Mouse (Mus musculus) megakaryocyte-erythroid progenitor cell, adult 5-6 weeks (primary cell): ENCODE results near the gene Hdhd3. TPM values are rescaled to one million over a fixed set of nuclear protein-coding genes. Genes with fewer than 3 reads are reported as not detected.
A peak's percentile ranks its signal among the peaks of the same experiment; 100 is the strongest.

ENCODE experiments used
- ATAC-seq: replicated peaks from 2 replicates; pipeline ENCODE4 v1.8.0; 2016; ENCODE audit warnings: mild to moderate bottlenecking, inconsistent platforms; ENCODE audit not compliant: severe bottlenecking, poor library complexity, low FRiP score, low TSS enrichment
- total RNA-seq, 2 experiments: library from RNA; stranded (forward) in 1 of 2; stranded (reverse) in 1 of 2; fragments of 200-1000, 215-1000 nt in 1 of 2; fragments of >200 nt in 1 of 2; fragmentation: Nextera tagmentation in 1 of 2; gene quantifications; 2 replicates each; pipeline ENCODE4 v1.2.3; 2014 to 2017

The Hdhd3 gene
- total RNA-seq (2014; fragmentation: Nextera tagmentation): 2.0 and 4.8 TPM in 2 replicates
- 2.8 and 3.9 TPM in 2 replicates for total RNA-seq (2017)

- ATAC-seq: no peak
These were observed at the start of gene Hdhd3 for GRCm38 (mm10) chr4:62503374-62503970. Gene Hdhd3, minus strand, starts transcription at chr4:62503467.

- no peak for ATAC-seq
These were observed 48.7 kb upstream of the Hdhd3 start for GRCm38 (mm10) chr4:62551966-62552365.

GRCm38 (mm10) chr4:62544801-62545200 is 41.5 kb upstream of the Hdhd3 start:
- ATAC-seq: no peak

GRCm38 (mm10) chr4:62543782-62544181 is 40.5 kb upstream of the Hdhd3 start:
- no peak for ATAC-seq

GRCm38 (mm10) chr4:62541802-62542201 is 38.5 kb upstream of the Hdhd3 start:
- ATAC-seq: no peak

- ATAC-seq: no peak
These were observed 30.5 kb upstream of the Hdhd3 start for GRCm38 (mm10) chr4:62533729-62534128.

GRCm38 (mm10) chr4:62527655-62528054 is 24.4 kb upstream of the Hdhd3 start:
- peak; percentile 39 for ATAC-seq

GRCm38 (mm10) chr4:62526256-62526655 is 23.0 kb upstream of the Hdhd3 start:
- ATAC-seq: no peak

- no peak for ATAC-seq
These were observed 22.2 kb upstream of the Hdhd3 start for GRCm38 (mm10) chr4:62525489-62525811.

GRCm38 (mm10) chr4:62524651-62525488 is 21.6 kb upstream of the Hdhd3 start, which contains the start of the genes Pole3 and 4933430I17Rik:
Gene Pole3, minus strand, starts transcription at chr4:62525068.
Gene 4933430I17Rik, plus strand, starts transcription at chr4:62525369.
- peak; percentile 86 for ATAC-seq

- ATAC-seq: no peak
These were observed 17.7 kb upstream of the Hdhd3 start for GRCm38 (mm10) chr4:62520892-62521400.

GRCm38 (mm10) chr4:62519849-62520233 is 16.6 kb upstream of the Hdhd3 start, which contains the start of gene Alad:
Gene Alad, minus strand, starts transcription at chr4:62519918.
- 0 out of 2 replicates have a peak, but pooled peaks have one; percentile 9 for ATAC-seq

- 0 out of 2 replicates have a peak, but pooled peaks have one; percentile 3 for ATAC-seq
These were observed 16.0 kb upstream of the Hdhd3 start for GRCm38 (mm10) chr4:62519122-62519848.

GRCm38 (mm10) chr4:62518416-62519121 is 15.3 kb upstream of the Hdhd3 start:
- no peak for ATAC-seq

- ATAC-seq: no peak
These were observed 14.5 kb upstream of the Hdhd3 start for GRCm38 (mm10) chr4:62517538-62518415.

- ATAC-seq: peak; percentile 18
These were observed 13.8 kb upstream of the Hdhd3 start for GRCm38 (mm10) chr4:62517046-62517445.

- ATAC-seq: peak; percentile 80
These were observed 13.3 kb upstream of the Hdhd3 start for GRCm38 (mm10) chr4:62516579-62516978.

GRCm38 (mm10) chr4:62516079-62516478 is 12.8 kb upstream of the Hdhd3 start:
- no peak for ATAC-seq
